Mouse (Mus musculus): Measurements from ENCODE around the gene Tfcp2.

Gene Tfcp2

GRCm38 (mm10) chr15:100478925-100479324, 72.9 kb downstream of the Tfcp2 start:
- DNase-seq: no peak

- no peak for DNase-seq
These were observed 73.5 kb downstream of the Tfcp2 start for GRCm38 (mm10) chr15:100478351-100478750.

GRCm38 (mm10) chr15:100473926-100474503, 77.8 kb downstream of the Tfcp2 start:
- DNase-seq: no peak

- DNase-seq: no peak
These were observed 81.8 kb downstream of the Tfcp2 start for GRCm38 (mm10) chr15:100470037-100470436.

- DNase-seq: no peak
These were observed 82.6 kb downstream of the Tfcp2 start for GRCm38 (mm10) chr15:100469189-100469545.

GRCm38 (mm10) chr15:100468295-100469188, 83.3 kb downstream of the Tfcp2 start, which contains the start of gene Letmd1:
TSS of gene Letmd1 (plus strand) at chr15:100469023.
- DNase-seq: peak; percentile 79 to 83

GRCm38 (mm10) chr15:100467738-100468137, 84.1 kb downstream of the Tfcp2 start:
- no peak for DNase-seq

GRCm38 (mm10) chr15:100465432-100465831, 86.4 kb downstream of the Tfcp2 start:
- DNase-seq: no peak

- peak; percentile 32 to 44 for DNase-seq
These were observed 88.1 kb downstream of the Tfcp2 start for GRCm38 (mm10) chr15:100463712-100464111.

- DNase-seq: no peak
These were observed 89.7 kb downstream of the Tfcp2 start for GRCm38 (mm10) chr15:100462086-100462485.

- DNase-seq: no peak
These were observed 90.2 kb downstream of the Tfcp2 start for GRCm38 (mm10) chr15:100461646-100462045.

GRCm38 (mm10) chr15:100460942-100461341, 90.9 kb downstream of the Tfcp2 start:
- DNase-seq: no peak

- DNase-seq: no peak
These were observed 93.8 kb downstream of the Tfcp2 start for GRCm38 (mm10) chr15:100458055-100458454.

GRCm38 (mm10) chr15:100457340-100457739, 94.5 kb downstream of the Tfcp2 start:
- peak; percentile 49 to 51 for DNase-seq

GRCm38 (mm10) chr15:100456356-100456991, 95.3 kb downstream of the Tfcp2 start:
- DNase-seq: no peak

GRCm38 (mm10) chr15:100452486-100452885, 99.3 kb downstream of the Tfcp2 start:
- no peak for DNase-seq

GRCm38 (mm10) chr15:100451245-100451644, 100.6 kb downstream of the Tfcp2 start:
- no peak for DNase-seq

- DNase-seq: no peak
These were observed 102.3 kb downstream of the Tfcp2 start for GRCm38 (mm10) chr15:100449495-100449894.

- DNase-seq: no peak
These were observed 103.2 kb downstream of the Tfcp2 start for GRCm38 (mm10) chr15:100448572-100448971.

Measured in thymus, adult 18-20 months (tissue).